Mouse (Mus musculus) liver, adult 2 months (tissue): ENCODE results near the gene Plcb4. TPM values are rescaled to one million over a fixed set of nuclear protein-coding genes. Genes with fewer than 3 reads are reported as not detected.

Experiments
- DNase-seq: peaks from one replicate; pipeline ENCODE4 v3.0.0-alpha.2; 2011; ENCODE audit warnings: low read depth, low spot score; ENCODE audit errors: extremely low read depth
- H3K27ac ChIP-seq: fragments of 200-500 bp; replicated peaks from 2 replicates; pipeline ENCODE4 v1.5.1; 2012; ENCODE audit warnings: low read depth, mild to moderate bottlenecking, control low read depth, inconsistent platforms, low read length; ENCODE audit not compliant: insufficient read depth
- H3K27me3 ChIP-seq: fragments of 200-500 bp; 2 replicates; pipeline ENCODE4 v1.6.1; 2012; ENCODE audit warnings: mild to moderate bottlenecking, moderate library complexity, low read length, inconsistent platforms; ENCODE audit not compliant: control insufficient read depth, insufficient read depth
- H3K36me3 ChIP-seq: fragments of 200-500 bp; 2 replicates; pipeline ENCODE4 v1.6.1; 2012; ENCODE audit warnings: low read length, inconsistent platforms; ENCODE audit not compliant: control insufficient read depth, insufficient read depth
- H3K4me1 ChIP-seq: fragments of 200-500 bp; 2 replicates; pipeline ENCODE4 v1.6.1; 2011; ENCODE audit warnings: low read length; ENCODE audit not compliant: control insufficient read depth, insufficient read depth
- H3K4me3 ChIP-seq: fragments of 200-500 bp; 2 replicates; pipeline ENCODE4 v1.5.1; 2011; ENCODE audit warnings: low read depth, mild to moderate bottlenecking, control low read depth, low read length, moderate library complexity; ENCODE audit not compliant: insufficient read depth
- H3K79me2 ChIP-seq: fragments of 200-500 bp; 2 replicates; pipeline ENCODE4 v1.6.1; 2012; ENCODE audit warnings: inconsistent platforms, mild to moderate bottlenecking, low read length, moderate library complexity; ENCODE audit not compliant: control insufficient read depth, insufficient read depth
- H3K9ac ChIP-seq: fragments of 200-500 bp; 2 replicates; pipeline ENCODE4 v1.6.1; 2012; ENCODE audit warnings: low read depth, mild to moderate bottlenecking, control low read depth, inconsistent platforms, low read length
- CTCF ChIP-seq: fragments of 200-500 bp; IDR thresholded peaks from 2 replicates; pipeline ENCODE4 v1.5.1; 2011; ENCODE audit warnings: low read depth, low read length, control low read depth
- POLR2A ChIP-seq: fragments of 200-500 bp; IDR thresholded peaks from 2 replicates; pipeline ENCODE4 v1.6.1; 2011; ENCODE audit warnings: low read length, control low read depth; ENCODE audit not compliant: insufficient read depth; ENCODE audit errors: extremely low read depth
- WGBS: fragments of 180-500 bp; shearing (Covaris S2); methylation state at CpG from one replicate; pipeline ENCODE4 v1.1.7; 2018; 5-methylcytosine and 5-hydroxymethylcytosine counted together
- polyA plus RNA-seq: library from polyadenylated mRNA; depleted of rRNA; stranded (reverse); fragments of >200 nt; gene quantifications from 2 replicates; pipeline ENCODE4 v1.2.3, GENCODE M21; 2012
- total RNA-seq: library from RNA; depleted of rRNA; stranded (reverse); fragments of >200 nt; gene quantifications from 2 replicates; pipeline ENCODE4 v1.2.3, GENCODE M21; 2014

Gene Plcb4
- total and polyA plus RNA-seq, 2 experiments: 0.88 to 4.3 TPM

DNA sequence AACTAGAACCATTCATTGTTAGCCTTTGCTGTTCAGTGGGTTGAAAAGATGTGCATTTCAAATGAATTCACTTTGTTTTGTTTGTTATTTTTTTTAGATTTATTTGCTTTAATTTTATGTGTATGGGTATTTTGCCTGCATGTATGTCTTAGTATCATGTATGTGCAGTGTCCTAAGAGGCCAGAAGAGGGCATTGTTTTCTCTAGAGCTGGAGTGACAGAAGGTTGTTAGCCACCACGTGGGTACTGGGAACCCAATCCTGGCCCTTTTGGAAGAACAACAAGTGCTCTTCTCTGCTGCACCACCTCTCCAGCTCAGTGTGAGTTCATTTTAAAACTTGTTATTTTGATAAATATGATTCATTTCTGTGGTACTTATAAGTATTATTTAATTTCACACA is 5.0 kb downstream of the Plcb4 start:
- no peaks in the 10 kb centered on the region; the same call in 1 of the 2 replicates for H3K4me1 ChIP-seq
- H3K9ac ChIP-seq: no peak overlapping the region
- H3K27ac ChIP-seq: no peak overlapping the region
- peaks cover 7% of the 10 kb centered on the region for H3K27me3 ChIP-seq
- no peak for TF ChIP-seq POLR2A
- no peak for TF ChIP-seq CTCF
- no peak overlapping the region for H3K4me3 ChIP-seq
- no peak for DNase-seq
- no peaks in the 10 kb centered on the region for H3K79me2 ChIP-seq
- H3K36me3 ChIP-seq: no peaks in the 10 kb centered on the region
- 88% methylated on average over 1 of the region's 1 CpGs for WGBS

GRCm38 (mm10) chr2:135667496-135667895 is 8.7 kb downstream of the Plcb4 start:
- Histone ChIP-seq H3K27ac (no peak overlapping the region), H3K79me2 (no peaks in the 10 kb centered on the region), H3K27me3 (no peaks in the 10 kb centered on the region), H3K9ac (no peak overlapping the region), H3K4me3 (no peak overlapping the region), H3K36me3 (no peaks in the 10 kb centered on the region), H3K4me1 (no peaks in the 10 kb centered on the region; the same call in 1 of the 2 replicates)
- no peak for DNase-seq
- TF ChIP-seq POLR2A: no peak
- TF ChIP-seq CTCF: no peak
- 96% methylated on average over 2 of the region's 2 CpGs for WGBS

DNA sequence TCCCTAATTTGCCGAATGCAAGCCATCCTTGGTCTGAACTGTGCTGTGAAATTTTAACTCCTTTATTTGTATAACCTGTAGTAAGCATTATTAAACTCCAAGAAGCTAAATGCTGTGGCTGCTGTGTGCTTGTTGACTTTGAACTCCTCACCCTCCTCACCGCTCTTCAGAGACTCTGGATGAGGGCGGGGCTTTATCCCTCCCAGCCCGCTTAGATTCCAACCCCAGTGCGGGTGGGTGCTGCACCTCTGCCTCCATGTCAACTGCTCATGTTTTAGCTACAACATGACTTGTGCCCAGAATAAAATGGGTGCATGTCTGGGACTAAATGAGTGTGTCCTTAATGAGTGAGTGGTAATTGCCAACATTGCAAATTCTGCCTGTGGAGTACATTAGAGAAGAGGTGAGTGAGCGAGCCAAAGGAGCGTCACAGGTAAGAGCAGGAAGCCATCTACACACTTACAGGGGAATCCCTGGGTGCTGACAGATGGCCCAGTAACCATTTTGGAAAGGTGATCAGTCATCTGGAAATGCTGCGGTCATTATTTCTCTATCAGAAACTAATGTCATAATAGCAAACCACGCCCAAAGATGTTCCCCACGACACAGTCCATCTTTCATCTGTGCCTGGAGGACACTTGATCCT is 13.8 kb downstream of the Plcb4 start:
- no peaks in the 10 kb centered on the region for H3K36me3 ChIP-seq
- H3K4me3 ChIP-seq: no peak overlapping the region
- no peak for DNase-seq
- H3K79me2 ChIP-seq: 0 out of 2 replicates have a peak, but pooled peaks cover 3% of the 10 kb centered on the region
- TF ChIP-seq POLR2A: no peak
- TF ChIP-seq CTCF: no peak
- H3K27me3 ChIP-seq: no peaks in the 10 kb centered on the region
- H3K9ac ChIP-seq: no peak overlapping the region
- no peaks in the 10 kb centered on the region for H3K4me1 ChIP-seq
- H3K27ac ChIP-seq: no peak overlapping the region
- WGBS: 78% methylated on average over 10 of the region's 10 CpGs

DNA sequence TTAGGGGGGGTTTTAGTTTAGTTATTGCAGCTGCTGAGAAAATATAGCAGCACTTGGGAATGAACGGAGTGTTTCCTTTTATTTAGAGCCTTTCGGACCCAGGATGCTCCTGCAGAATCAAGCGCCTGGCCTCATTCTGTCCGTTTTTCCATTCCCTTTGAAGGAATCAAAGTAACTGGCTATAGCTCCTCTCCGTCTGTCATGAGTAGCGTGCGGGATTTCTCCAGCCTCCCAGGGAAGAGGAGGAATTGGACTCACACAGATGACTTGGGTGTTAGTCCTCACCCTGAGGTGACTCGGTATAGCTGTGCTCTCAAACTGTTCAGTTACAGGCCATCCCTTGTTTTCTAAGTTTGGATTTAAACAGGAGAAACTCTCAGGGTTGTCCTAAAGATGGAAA is 14.8 kb downstream of the Plcb4 start:
- H3K9ac ChIP-seq: no peak overlapping the region
- no peaks in the 10 kb centered on the region for H3K4me1 ChIP-seq
- H3K79me2 ChIP-seq: 0 out of 2 replicates have a peak, but pooled peaks cover 3% of the 10 kb centered on the region
- TF ChIP-seq CTCF: no peak
- TF ChIP-seq POLR2A: no peak
- H3K27ac ChIP-seq: no peak overlapping the region
- WGBS: 96% methylated on average over 8 of the region's 8 CpGs
- no peaks in the 10 kb centered on the region for H3K27me3 ChIP-seq
- no peak overlapping the region for H3K4me3 ChIP-seq
- DNase-seq: no peak
- H3K36me3 ChIP-seq: no peaks in the 10 kb centered on the region

GRCm38 (mm10) chr2:135675284-135675683 is 16.5 kb downstream of the Plcb4 start:
- DNase-seq: no peak
- Histone ChIP-seq H3K9ac (no peak overlapping the region), H3K27me3 (no peaks in the 10 kb centered on the region), H3K4me3 (no peak overlapping the region), H3K79me2 (0 out of 2 replicates have a peak, but pooled peaks cover 3% of the 10 kb centered on the region), H3K36me3 (no peaks in the 10 kb centered on the region), H3K27ac (no peak overlapping the region), H3K4me1 (0 out of 2 replicates have a peak, but pooled peaks cover 2% of the 10 kb centered on the region)
- WGBS: 85% methylated on average over 5 of the region's 5 CpGs
- no peak for TF ChIP-seq CTCF

GRCm38 (mm10) chr2:135676978-135677501 is 18.2 kb downstream of the Plcb4 start:
- 0 out of 2 replicates have a peak, but pooled peaks cover 3% of the 10 kb centered on the region for H3K79me2 ChIP-seq
- 0 out of 2 replicates have a peak, but pooled peaks cover 2% of the 10 kb centered on the region for H3K4me1 ChIP-seq
- no peak overlapping the region for H3K9ac ChIP-seq
- H3K36me3 ChIP-seq: no peaks in the 10 kb centered on the region
- H3K4me3 ChIP-seq: no peak overlapping the region
- 86% methylated on average over 8 of the region's 8 CpGs for WGBS
- no peak overlapping the region for H3K27ac ChIP-seq
- no peak for DNase-seq
- no peaks in the 10 kb centered on the region for H3K27me3 ChIP-seq
- TF ChIP-seq POLR2A (no peak), CTCF (no peak)
